ENCODE assay signal across 9 mouse cellular contexts in the genomic region with DNA sequence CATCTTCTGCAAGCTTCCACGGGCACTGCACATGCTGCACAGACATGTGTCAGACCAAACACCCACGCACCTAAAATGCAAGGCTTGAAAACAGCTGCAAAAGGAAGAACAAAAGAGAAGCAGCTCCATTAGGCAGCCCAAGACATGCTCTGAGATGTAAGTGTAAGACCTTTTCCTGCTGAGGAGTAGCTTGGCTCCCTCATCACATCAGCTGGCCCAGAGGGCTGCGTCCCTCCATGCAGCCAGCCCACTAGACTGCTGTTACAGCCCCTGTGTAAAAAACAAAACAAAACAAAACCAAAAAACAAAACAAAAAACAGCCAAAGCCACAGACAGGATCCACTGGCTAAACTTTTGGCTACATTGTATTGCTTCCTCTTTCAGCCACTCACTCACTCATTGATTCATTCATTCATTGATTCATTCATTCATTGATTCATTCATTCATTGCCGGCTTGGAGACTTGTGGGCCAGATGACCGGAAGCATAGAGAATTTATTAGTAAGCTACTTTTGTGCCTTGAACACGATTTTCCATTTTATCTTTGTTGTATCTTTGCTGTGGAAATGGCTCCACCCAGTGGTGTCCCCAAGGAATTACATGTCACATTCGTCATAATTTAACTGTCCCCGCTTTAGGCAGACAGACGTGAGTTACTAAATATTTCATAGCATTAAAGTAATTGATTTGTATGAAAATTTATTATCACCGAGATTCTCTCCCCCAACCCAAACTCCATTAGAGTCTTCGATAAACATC.
A peak's percentile ranks its signal among the peaks of the same experiment; 100 is the strongest.
DNase-seq lines count a peak whose midpoint lies in the region; ATAC-seq and TF ChIP-seq lines count a peak whose summit lies in the region.
"Had no signal": no experiment of that assay in that cellular context is flagged by ENCODE, and none has a peak within 500 bp of the region (broad histone marks: within the 10 kb centered on the region; RNA-seq: fewer than 3 reads in every experiment).

No protein-coding gene starts in this region.

- 27% methylated on average over 11 of the region's 11 CpGs for WGBS in forebrain, embryonic 10.5 days
- 17% methylated on average over 11 of the region's 11 CpGs for WGBS in forebrain, embryonic 15.5 days
- 21% methylated on average over 11 of the region's 11 CpGs for whole genome bisulfite sequencing in embryonic facial prominence, embryonic 10.5 days
- 24% methylated on average over 11 of the region's 11 CpGs for WGBS in intestine, postnatal 0 days
- 24% methylated on average over 11 of the region's 11 CpGs for WGBS in liver, embryonic 13.5 days (ENCODE audit: insufficient replicate concordance)

- peak; percentile 90 for TF ChIP-seq CTCF in intestine, postnatal 0 days (IDR thresholded peaks at IDR 0.05; ENCODE audit: low read depth)

- H3K4me2 ChIP-seq in forebrain, embryonic 15.5 days (replicated peaks) = no peak overlapping the region
- H3K4me2 ChIP-seq in intestine, postnatal 0 days (replicated peaks; ENCODE audit: low read depth) = no peak overlapping the region
- no peak overlapping the region for H3K4me2 ChIP-seq in liver, embryonic 13.5 days

- DNase-seq in forebrain, embryonic 10.5 days (ENCODE audit: extremely low spot score, low spot score) = peak; percentile 54
- peak; percentile 43 to 44 for DNase-seq in urinary bladder, adult 18-20 months (ENCODE audit: low spot score in 2 of 2)
- DNase-seq in urinary bladder, adult 2 months (ENCODE audit: low spot score) = no peak
- peak; percentile 70 for DNase-seq in embryonic facial prominence, embryonic 10.5 days (ENCODE audit: low spot score)
- DNase-seq in liver, embryonic 13.5 days = peak; percentile 25
- peak; percentile 77 for DNase-seq in right cerebral cortex, postnatal 4 days

- no peaks in the 10 kb centered on the region for H3K9me3 ChIP-seq in forebrain, embryonic 10.5 days
- H3K9me3 ChIP-seq in forebrain, embryonic 15.5 days = no peaks in the 10 kb centered on the region
- H3K9me3 ChIP-seq in embryonic facial prominence, embryonic 10.5 days = no peaks in the 10 kb centered on the region
- no peaks in the 10 kb centered on the region for H3K9me3 ChIP-seq in intestine, postnatal 0 days (ENCODE audit: control insufficient read depth)
- H3K9me3 ChIP-seq in liver, embryonic 13.5 days (replicated peaks) = no peaks in the 10 kb centered on the region

- H3K4me1 ChIP-seq in forebrain, embryonic 10.5 days = peaks cover 8% of the 10 kb centered on the region
- 0 out of 2 replicates have a peak, but pooled peaks cover 3% of the 10 kb centered on the region for H3K4me1 ChIP-seq in forebrain, embryonic 15.5 days
- H3K4me1 ChIP-seq in embryonic facial prominence, embryonic 10.5 days = peaks cover 15% of the 10 kb centered on the region
- H3K4me1 ChIP-seq in intestine, postnatal 0 days (replicated peaks; ENCODE audit: control insufficient read depth, insufficient read depth, low read length) = no peaks in the 10 kb centered on the region
- H3K4me1 ChIP-seq in liver, embryonic 13.5 days (replicated peaks) = 0 out of 2 replicates have a peak, but pooled peaks cover 9% of the 10 kb centered on the region

- H3K9ac ChIP-seq in forebrain, embryonic 15.5 days (replicated peaks) = no peak overlapping the region
- H3K9ac ChIP-seq in intestine, postnatal 0 days (ENCODE audit: low read depth, low read length) = no peak overlapping the region
- H3K9ac ChIP-seq in liver, embryonic 13.5 days = no peak overlapping the region

- ATAC-seq in forebrain, embryonic 15.5 days (replicated peaks) = no peak
- ATAC-seq in intestine, postnatal 0 days = no peak
- no peak for ATAC-seq in liver, embryonic 13.5 days (ENCODE audit: low read depth)

- H3K4me3 ChIP-seq in forebrain, embryonic 10.5 days = no peak overlapping the region
- no peak overlapping the region for H3K4me3 ChIP-seq in forebrain, embryonic 15.5 days
- H3K4me3 ChIP-seq in embryonic facial prominence, embryonic 10.5 days = no peak overlapping the region
- H3K4me3 ChIP-seq in intestine, postnatal 0 days (ENCODE audit: low read depth, low read length) = no peak overlapping the region
- H3K4me3 ChIP-seq in liver, embryonic 13.5 days (replicated peaks) = no peak overlapping the region

- peak overlapping the region; percentile 77 for H3K27ac ChIP-seq in forebrain, embryonic 10.5 days
- H3K27ac ChIP-seq in forebrain, embryonic 15.5 days (replicated peaks) = no peak overlapping the region
- H3K27ac ChIP-seq in embryonic facial prominence, embryonic 10.5 days (replicated peaks) = peak overlapping the region; percentile 83
- H3K27ac ChIP-seq in intestine, postnatal 0 days (ENCODE audit: low read depth, low read length) = no peak overlapping the region
- no peak overlapping the region for H3K27ac ChIP-seq in liver, embryonic 13.5 days

- no peaks in the 10 kb centered on the region for H3K36me3 ChIP-seq in forebrain, embryonic 10.5 days (replicated peaks)
- no peaks in the 10 kb centered on the region for H3K36me3 ChIP-seq in forebrain, embryonic 15.5 days
- no peaks in the 10 kb centered on the region for H3K36me3 ChIP-seq in embryonic facial prominence, embryonic 10.5 days (replicated peaks)
- H3K36me3 ChIP-seq in intestine, postnatal 0 days (ENCODE audit: control insufficient read depth, insufficient read depth) = no peaks in the 10 kb centered on the region
- no peaks in the 10 kb centered on the region for H3K36me3 ChIP-seq in liver, embryonic 13.5 days
- H3K36me3 ChIP-seq: G1E had no signal

- H3K27me3 ChIP-seq in forebrain, embryonic 10.5 days (ENCODE audit: poor library complexity, severe bottlenecking) = 0 out of 2 replicates have a peak, but pooled peaks cover 4% of the 10 kb centered on the region
- no peaks in the 10 kb centered on the region for H3K27me3 ChIP-seq in forebrain, embryonic 15.5 days
- 0 out of 2 replicates have a peak, but pooled peaks cover 4% of the 10 kb centered on the region for H3K27me3 ChIP-seq in embryonic facial prominence, embryonic 10.5 days (replicated peaks; ENCODE audit: low read depth, poor library complexity, severe bottlenecking)
- H3K27me3 ChIP-seq in intestine, postnatal 0 days (replicated peaks; ENCODE audit: control insufficient read depth, insufficient read depth, low read length) = no peaks in the 10 kb centered on the region
- no peaks in the 10 kb centered on the region for H3K27me3 ChIP-seq in liver, embryonic 13.5 days

Comparison
In these comparisons a context has a peak if more than half of its experiments do, and no peak if none do; other contexts are left out.
1. H3K27ac ChIP-seq: peak in forebrain, embryonic 10.5 days (single experiment) and embryonic facial prominence, embryonic 10.5 days (single experiment); none in forebrain, embryonic 15.5 days (single experiment), intestine, postnatal 0 days (single experiment) and liver, embryonic 13.5 days (single experiment).